17 mouse cellular contexts compared by ENCODE assay signal in genomic region chr16:43431514-43432371, GRCm38 (mm10).
DNase-seq lines count a peak whose midpoint lies in the region; ATAC-seq and TF ChIP-seq lines count a peak whose summit lies in the region.
"Had no signal": no experiment of that assay in that cellular context is flagged by ENCODE, and none has a peak within 500 bp of the region (broad histone marks: within the 10 kb centered on the region; RNA-seq: fewer than 3 reads in every experiment).

No protein-coding gene starts in this region.

- no peak for TF ChIP-seq CTCF in heart, adult 2 months (IDR thresholded peaks at IDR 0.05)
- no peak for TF ChIP-seq CTCF in Patski (IDR thresholded peaks at IDR 0.05)
- TF ChIP-seq CTCF in heart, postnatal 0 days (IDR thresholded peaks at IDR 0.05; ENCODE audit: low read depth): no peak
- no peak for TF ChIP-seq CTCF in kidney, postnatal 0 days (IDR thresholded peaks at IDR 0.05; ENCODE audit: low read depth)

- no peak for TF ChIP-seq POLR2A in heart, adult 2 months (IDR thresholded peaks at IDR 0.05; ENCODE audit: insufficient read depth, low read depth, low read length)

- no peak overlapping the region for H3K9ac ChIP-seq in heart, adult 2 months (ENCODE audit: low read depth, low read length)
- no peak overlapping the region for H3K9ac ChIP-seq in heart, embryonic 11.5 days (ENCODE audit: low read depth, low read length)
- H3K9ac ChIP-seq in heart, postnatal 0 days (replicated peaks; ENCODE audit: low read depth, low read length): no peak overlapping the region
- H3K9ac ChIP-seq in kidney, postnatal 0 days (ENCODE audit: low read depth, low read length): no peak overlapping the region
- no peak overlapping the region for H3K9ac ChIP-seq in hindbrain, embryonic 11.5 days (ENCODE audit: low read depth, low read length)
- H3K9ac ChIP-seq: limb, embryonic 12.5 days; midbrain, embryonic 13.5 days had no signal

- H3K4me3 ChIP-seq in heart, adult 2 months: peak overlapping the region; percentile 11; the same call in 1 of the 2 replicates
- H3K4me3 ChIP-seq in heart, embryonic 11.5 days (ENCODE audit: low read depth, low read length): no peak overlapping the region
- no peak overlapping the region for H3K4me3 ChIP-seq in heart, postnatal 0 days (ENCODE audit: low read depth, low read length)
- H3K4me3 ChIP-seq in kidney, postnatal 0 days (replicated peaks; ENCODE audit: low read depth, low read length): no peak overlapping the region
- no peak overlapping the region for H3K4me3 ChIP-seq in hindbrain, embryonic 11.5 days (ENCODE audit: low read depth, low read length)
- H3K4me3 ChIP-seq: limb, embryonic 12.5 days; midbrain, embryonic 13.5 days had no signal

- H3K79me2 ChIP-seq in heart, adult 2 months (replicated peaks; ENCODE audit: control insufficient read depth, insufficient read depth, low read length): peaks cover 1% of the 10 kb centered on the region; the same call in 1 of the 2 replicates

- TF ChIP-seq EP300 in heart, adult 2 months (IDR thresholded peaks at IDR 0.05; ENCODE audit: insufficient read depth, low read depth, low read length): no peak
- TF ChIP-seq EP300 in heart, postnatal 0 days (IDR thresholded peaks at IDR 0.05; ENCODE audit: low read depth): no peak

- intact Hi-C loops in heart, adult 2 months (cut with DNase I): loop anchor here (5.0 to 10.0 kb wide), 2 partner anchors 34 to 67 kb away; no protein-coding TSS in a partner anchor

- in situ Hi-C loops in Patski (cut with MboI; ENCODE audit: low pct_unique_long_range_greater_than_20kb): no loop called here

- no peak for ATAC-seq in heart, embryonic 11.5 days (replicated peaks; ENCODE audit: insufficient number of reproducible peaks, low FRiP score, low TSS enrichment)
- ATAC-seq in Patski: peak; percentile 89
- ATAC-seq in heart, postnatal 0 days (ENCODE audit: insufficient read depth, low read depth): peak; percentile 24; the same call in 1 of the 2 replicates
- no peak for ATAC-seq in kidney, postnatal 0 days (replicated peaks; ENCODE audit: low FRiP score, low read depth)
- no peak for ATAC-seq in hindbrain, embryonic 11.5 days (ENCODE audit: low FRiP score)
- ATAC-seq in inflammation-experienced regulatory T-cells, adult 6 months: no peak
- ATAC-seq: activated CD4-positive, CD25-positive, alpha-beta regulatory T cell, adult 4 months; midbrain, embryonic 13.5 days had no signal

- H3K36me3 ChIP-seq in heart, adult 2 months (ENCODE audit: control insufficient read depth, insufficient read depth, low read length): peaks cover 18% of the 10 kb centered on the region
- no peaks in the 10 kb centered on the region for H3K36me3 ChIP-seq in heart, embryonic 11.5 days (ENCODE audit: control insufficient read depth, insufficient read depth, low read length)
- H3K36me3 ChIP-seq in heart, postnatal 0 days (replicated peaks; ENCODE audit: control insufficient read depth, insufficient read depth, low read length): no peaks in the 10 kb centered on the region
- no peaks in the 10 kb centered on the region for H3K36me3 ChIP-seq in kidney, postnatal 0 days (ENCODE audit: insufficient read depth, low read length)
- no peaks in the 10 kb centered on the region for H3K36me3 ChIP-seq in hindbrain, embryonic 11.5 days (ENCODE audit: control insufficient read depth, insufficient read depth, low read length)
- H3K36me3 ChIP-seq: limb, embryonic 12.5 days; midbrain, embryonic 13.5 days had no signal

- CTCF ChIA-PET in Patski (lab: Charles Lee): interaction anchor here (1.1 to 1.2 kb wide), 2 partner anchors 13 to 108 kb away, joined by 3 read pairs; no protein-coding TSS in a partner anchor

- no peak overlapping the region for H3K4me2 ChIP-seq in heart, embryonic 11.5 days
- peak overlapping the region; percentile 37 for H3K4me2 ChIP-seq in heart, postnatal 0 days (ENCODE audit: low read depth, low read length)
- no peak overlapping the region for H3K4me2 ChIP-seq in kidney, postnatal 0 days (ENCODE audit: low read length)
- H3K4me2 ChIP-seq in hindbrain, embryonic 11.5 days (replicated peaks; ENCODE audit: low read depth, low read length): no peak overlapping the region
- H3K4me2 ChIP-seq: limb, embryonic 12.5 days; midbrain, embryonic 13.5 days had no signal

- DNase-seq in heart, adult 2 months: peak in 1 of 2 experiments; percentile 27
- no peak for DNase-seq in Patski (ENCODE audit: low read depth, low spot score)
- DNase-seq in heart, postnatal 0 days (ENCODE audit: low spot score): peak; percentile 31
- DNase-seq in kidney, postnatal 0 days (ENCODE audit: low spot score): no peak
- no peak for DNase-seq in hindbrain, embryonic 11.5 days (ENCODE audit: low spot score)
- DNase-seq in layer of hippocampus, adult 11-12 months (ENCODE audit: low spot score): no peak
- DNase-seq: cerebellum, adult 18-20 months; gastrocnemius, postnatal 25 days; layer of hippocampus, postnatal 36 days; lung, adult 18-20 months; lung, postnatal 4 days; right cerebral cortex, postnatal 4 days had no signal

- H3K27me3 ChIP-seq in heart, adult 2 months (ENCODE audit: control insufficient read depth, insufficient read depth, low read length): no peaks in the 10 kb centered on the region
- H3K27me3 ChIP-seq in heart, embryonic 11.5 days (ENCODE audit: control insufficient read depth, insufficient read depth, low read length): no peaks in the 10 kb centered on the region
- H3K27me3 ChIP-seq in Patski: no peaks in the 10 kb centered on the region
- no peaks in the 10 kb centered on the region for H3K27me3 ChIP-seq in heart, postnatal 0 days (ENCODE audit: control insufficient read depth, insufficient read depth, low read length)
- no peaks in the 10 kb centered on the region for H3K27me3 ChIP-seq in kidney, postnatal 0 days (ENCODE audit: insufficient read depth, low read length)
- H3K27me3 ChIP-seq in hindbrain, embryonic 11.5 days (ENCODE audit: control insufficient read depth, insufficient read depth, low read length): no peaks in the 10 kb centered on the region
- H3K27me3 ChIP-seq: limb, embryonic 12.5 days; midbrain, embryonic 13.5 days had no signal

- POLR2A ChIA-PET in Patski (lab: Charles Lee): interaction anchor here (1.0 kb wide), 1 partner anchor 37 kb away, joined by 3 read pairs; no protein-coding TSS in a partner anchor

- 30% methylated on average over 5 of the region's 5 CpGs for WGBS in heart, adult 2 months
- 53% methylated on average over 5 of the region's 5 CpGs for WGBS in heart, embryonic 11.5 days (ENCODE audit: insufficient replicate concordance)
- WGBS in heart, postnatal 0 days: 44% methylated on average over 5 of the region's 5 CpGs
- 57% methylated on average over 5 of the region's 5 CpGs for WGBS in kidney, postnatal 0 days
- WGBS in hindbrain, embryonic 11.5 days: 85% methylated on average over 5 of the region's 5 CpGs

- peak overlapping the region; percentile 53 for H3K27ac ChIP-seq in heart, adult 2 months
- H3K27ac ChIP-seq in heart, embryonic 11.5 days (ENCODE audit: low read depth, low read length): no peak overlapping the region
- H3K27ac ChIP-seq in heart, postnatal 0 days (ENCODE audit: low read depth): peak overlapping the region; percentile 43
- H3K27ac ChIP-seq in kidney, postnatal 0 days: 0 out of 2 replicates have a peak overlapping the region, but pooled peaks have one; percentile 8
- H3K27ac ChIP-seq in hindbrain, embryonic 11.5 days (ENCODE audit: low read depth, low read length): no peak overlapping the region
- H3K27ac ChIP-seq: limb, embryonic 12.5 days; midbrain, embryonic 13.5 days had no signal

- H3K4me1 ChIP-seq in heart, adult 2 months (ENCODE audit: control insufficient read depth, insufficient read depth, low read length): peaks cover 19% of the 10 kb centered on the region
- H3K4me1 ChIP-seq in heart, embryonic 11.5 days (ENCODE audit: control insufficient read depth, insufficient read depth, low read length): peaks cover 6% of the 10 kb centered on the region; the same call in 1 of the 2 replicates
- 0 out of 2 replicates have a peak, but pooled peaks cover 7% of the 10 kb centered on the region for H3K4me1 ChIP-seq in heart, postnatal 0 days (ENCODE audit: control insufficient read depth, insufficient read depth)
- peaks cover 6% of the 10 kb centered on the region; the same call in 1 of the 2 replicates for H3K4me1 ChIP-seq in kidney, postnatal 0 days (replicated peaks; ENCODE audit: insufficient read depth, low read length)
- no peaks in the 10 kb centered on the region for H3K4me1 ChIP-seq in hindbrain, embryonic 11.5 days (replicated peaks; ENCODE audit: control insufficient read depth, insufficient read depth, low read length)
- H3K4me1 ChIP-seq: limb, embryonic 12.5 days; midbrain, embryonic 13.5 days had no signal

- H3K9me3 ChIP-seq in heart, embryonic 11.5 days (replicated peaks; ENCODE audit: control insufficient read depth, low read length): no peaks in the 10 kb centered on the region
- H3K9me3 ChIP-seq in heart, postnatal 0 days (replicated peaks; ENCODE audit: control insufficient read depth, low read length): no peaks in the 10 kb centered on the region
- H3K9me3 ChIP-seq in kidney, postnatal 0 days (replicated peaks; ENCODE audit: low read length): no peaks in the 10 kb centered on the region
- H3K9me3 ChIP-seq in hindbrain, embryonic 11.5 days (ENCODE audit: control insufficient read depth, low read length): no peaks in the 10 kb centered on the region
- H3K9me3 ChIP-seq: limb, embryonic 12.5 days; midbrain, embryonic 13.5 days had no signal

Comparison
In these comparisons a context has a peak if more than half of its experiments do, and no peak if none do; other contexts are left out.
1. H3K27ac ChIP-seq: peak in heart, adult 2 months (single experiment), heart, postnatal 0 days (single experiment) and kidney, postnatal 0 days (single experiment); none in heart, embryonic 11.5 days (single experiment) and hindbrain, embryonic 11.5 days (single experiment).
2. ATAC-seq: peak in Patski (single experiment) and heart, postnatal 0 days (single experiment); none in heart, embryonic 11.5 days (single experiment), kidney, postnatal 0 days (single experiment), hindbrain, embryonic 11.5 days (single experiment) and inflammation-experienced regulatory T-cells, adult 6 months (single experiment).